Mouse (Mus musculus): ENCODE results near the gene Litaf. TPM values are rescaled to one million over a fixed set of nuclear protein-coding genes. Genes with fewer than 3 reads are reported as not detected.
A peak's percentile ranks its signal among the peaks of the same experiment; 100 is the strongest.
"Not testable (repeated sequence)": the region's sequence is repeated elsewhere in the genome, so short reads cannot be mapped to it uniquely, and the experiment has no call there.

Gene Litaf
- polyA plus RNA-seq, 1 experiment from 2014 or later = 113 TPM

DNA sequence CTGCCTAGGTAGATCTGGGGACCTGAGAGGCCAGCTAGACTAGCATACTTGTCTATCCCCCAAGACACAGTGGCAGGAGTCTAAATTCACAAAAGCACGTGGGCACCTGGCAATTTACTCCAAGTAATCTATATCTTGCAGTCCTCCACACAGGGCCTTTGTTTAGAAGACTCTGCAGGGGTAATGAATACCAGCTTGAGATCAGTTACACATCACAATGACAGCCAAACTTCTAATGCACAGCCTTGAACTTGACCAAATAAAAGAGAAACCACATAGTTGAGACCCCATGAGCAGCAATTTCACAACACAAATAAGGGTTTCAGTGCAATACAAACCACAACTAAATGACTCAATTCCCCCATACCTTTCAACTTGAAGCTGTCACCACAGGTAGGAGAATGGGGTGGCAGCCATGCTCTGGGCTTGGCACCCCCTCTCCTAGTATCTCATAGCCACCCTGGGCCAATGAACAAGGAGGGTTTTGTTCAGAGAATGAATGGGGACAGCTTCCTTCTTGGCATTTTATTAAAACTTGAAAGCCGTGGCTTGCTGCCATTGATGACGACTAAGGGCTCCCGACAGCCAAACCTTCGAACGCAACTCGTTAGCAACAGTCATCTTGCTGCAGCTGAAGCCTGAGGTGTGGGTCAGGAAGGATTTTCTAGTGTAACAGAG, 107.1 kb downstream of the Litaf start:
- H3K9ac ChIP-seq = no peak overlapping the region
- no peak overlapping the region for H3K4me2 ChIP-seq
- H3K36me3 ChIP-seq = peaks cover 53% of the 10 kb centered on the region
- no peak for ATAC-seq (ENCODE audit: insufficient number of reproducible peaks, low FRiP score, low TSS enrichment, low read depth)
- H3K4me1 ChIP-seq = peaks cover 16% of the 10 kb centered on the region
- no peaks in the 10 kb centered on the region for H3K9me3 ChIP-seq
- no peak overlapping the region for H3K4me3 ChIP-seq
- 51% methylated on average over 7 of the region's 7 CpGs for WGBS
- no peaks in the 10 kb centered on the region for H3K27me3 ChIP-seq
- no peak overlapping the region for H3K27ac ChIP-seq

DNA sequence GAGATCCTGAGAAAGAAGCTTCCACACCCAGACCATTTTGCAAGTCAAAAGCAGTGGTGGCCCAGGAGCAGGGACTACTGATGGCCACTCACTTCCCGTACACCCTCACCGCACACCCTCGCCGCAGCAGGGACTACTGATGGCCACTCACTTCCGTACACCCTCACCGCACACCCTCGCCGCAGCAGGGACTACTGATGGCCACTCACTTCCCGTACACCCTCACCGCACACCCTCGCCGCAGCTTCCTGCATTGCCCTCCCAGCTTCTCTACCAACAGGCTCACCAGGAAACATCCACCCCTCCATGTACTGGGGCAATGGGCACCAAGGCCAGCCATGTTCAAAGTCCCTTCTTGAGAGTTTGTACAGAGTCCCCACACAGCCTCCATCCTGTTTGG, 107.7 kb downstream of the Litaf start:
- WGBS = 89% methylated on average over 12 of the region's 12 CpGs
- not testable (repeated sequence) for H3K27ac ChIP-seq; H3K9me3 ChIP-seq; ATAC-seq (ENCODE audit: insufficient number of reproducible peaks, low FRiP score, low TSS enrichment, low read depth); H3K27me3 ChIP-seq; H3K4me3 ChIP-seq; H3K4me2 ChIP-seq; H3K9ac ChIP-seq
- Histone ChIP-seq H3K36me3 (peaks cover 48% of the 10 kb centered on the region), H3K4me1 (peaks cover 16% of the 10 kb centered on the region)

- no peak overlapping the region for H3K4me2 ChIP-seq
- peaks cover 43% of the 10 kb centered on the region for H3K36me3 ChIP-seq
- peaks cover 16% of the 10 kb centered on the region for H3K4me1 ChIP-seq
- no peak overlapping the region for H3K27ac ChIP-seq
- 69% methylated on average over 3 of the region's 3 CpGs for WGBS
- no peaks in the 10 kb centered on the region for H3K9me3 ChIP-seq
- H3K27me3 ChIP-seq = no peaks in the 10 kb centered on the region
- H3K4me3 ChIP-seq = no peak overlapping the region
- ATAC-seq (ENCODE audit: insufficient number of reproducible peaks, low FRiP score, low TSS enrichment, low read depth) = no peak
- H3K9ac ChIP-seq = no peak overlapping the region
Measured at GRCm38 (mm10) chr16:10957794-10958193, 108.2 kb downstream of the Litaf start.

DNA sequence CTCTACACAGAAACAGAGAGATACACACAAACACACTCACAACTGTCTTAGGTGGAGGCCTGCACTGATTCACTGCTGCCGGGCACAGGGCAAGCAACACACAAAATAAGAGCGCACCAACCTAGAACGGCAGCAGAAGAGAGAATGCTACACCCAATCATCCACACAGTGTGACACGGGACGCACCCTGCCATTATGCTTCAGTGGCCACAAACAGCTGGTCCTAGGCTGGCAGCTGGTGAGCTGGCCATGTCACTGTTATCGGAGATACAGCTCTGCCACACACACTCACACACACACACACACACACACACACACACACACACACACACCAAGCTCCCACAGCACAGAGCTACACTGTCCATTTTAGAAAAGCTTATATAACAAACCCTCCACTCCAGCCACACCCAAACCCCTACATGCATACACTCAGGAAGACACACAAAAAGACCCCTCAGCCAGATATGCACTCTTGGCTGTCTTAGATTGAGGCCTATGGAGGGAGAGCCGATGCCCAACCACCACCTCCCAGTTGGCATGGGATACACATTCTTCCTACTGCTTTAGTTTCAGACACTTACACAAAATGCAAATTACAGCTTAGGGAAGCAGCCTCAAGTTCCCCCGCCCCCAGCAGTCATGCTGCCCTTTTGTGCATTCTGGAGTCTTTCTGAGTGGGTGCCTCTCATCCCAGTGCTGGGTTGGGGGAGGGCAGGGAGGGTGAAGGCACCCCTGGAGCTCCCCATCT, 108.8 kb downstream of the Litaf start:
- 81% methylated on average over 8 of the region's 8 CpGs for WGBS

GRCm38 (mm10) chr16:10955078-10955477, 110.9 kb downstream of the Litaf start:
- Histone ChIP-seq H3K4me2 (no peak overlapping the region), H3K27me3 (no peaks in the 10 kb centered on the region), H3K9me3 (no peaks in the 10 kb centered on the region), H3K9ac (no peak overlapping the region), H3K4me1 (peaks cover 12% of the 10 kb centered on the region), H3K4me3 (no peak overlapping the region), H3K36me3 (peaks cover 18% of the 10 kb centered on the region; the same call in 1 of the 2 replicates), H3K27ac (peak overlapping the region; percentile 54)
- 62% methylated on average over 4 of the region's 4 CpGs for WGBS
- no peak for ATAC-seq (ENCODE audit: insufficient number of reproducible peaks, low FRiP score, low TSS enrichment, low read depth)

More for the DNA sequence above, 108.8 kb downstream of the Litaf start:
- H3K4me3 ChIP-seq = no peak overlapping the region
- no peak overlapping the region for H3K4me2 ChIP-seq
- peaks cover 38% of the 10 kb centered on the region for H3K36me3 ChIP-seq
- H3K9ac ChIP-seq = no peak overlapping the region
- H3K4me1 ChIP-seq = peaks cover 16% of the 10 kb centered on the region
- ATAC-seq (ENCODE audit: insufficient number of reproducible peaks, low FRiP score, low TSS enrichment, low read depth) = no peak
- no peak overlapping the region for H3K27ac ChIP-seq
- no peaks in the 10 kb centered on the region for H3K27me3 ChIP-seq
- H3K9me3 ChIP-seq = no peaks in the 10 kb centered on the region

DNA sequence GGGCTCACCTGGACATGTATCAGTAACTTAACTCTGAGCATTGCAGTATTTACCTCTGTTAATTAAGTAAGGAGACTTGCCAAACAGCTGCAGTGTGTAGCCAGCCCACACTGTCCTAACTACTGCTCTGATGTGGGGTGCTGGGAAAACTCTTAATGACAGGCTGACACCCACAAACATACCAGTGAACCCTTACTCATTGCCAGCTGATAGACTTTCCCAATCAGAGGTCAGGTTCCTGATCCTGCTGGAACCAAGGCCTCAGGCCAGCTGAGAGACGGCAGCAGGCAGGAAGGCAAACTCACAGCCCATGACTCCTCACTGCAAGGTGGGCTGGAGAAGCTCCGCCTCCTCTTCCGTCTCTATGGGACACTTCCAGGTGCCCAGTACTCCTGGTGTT, 113.1 kb downstream of the Litaf start:
- peaks cover 4% of the 10 kb centered on the region; the same call in 1 of the 2 replicates for H3K4me1 ChIP-seq
- H3K27ac ChIP-seq = no peak overlapping the region
- no peak overlapping the region for H3K9ac ChIP-seq
- no peaks in the 10 kb centered on the region for H3K27me3 ChIP-seq
- no peak overlapping the region for H3K4me2 ChIP-seq
- WGBS = 90% methylated on average over 3 of the region's 3 CpGs
- no peak for ATAC-seq (ENCODE audit: insufficient number of reproducible peaks, low FRiP score, low TSS enrichment, low read depth)
- H3K9me3 ChIP-seq = no peaks in the 10 kb centered on the region
- H3K36me3 ChIP-seq = no peaks in the 10 kb centered on the region
- H3K4me3 ChIP-seq = no peak overlapping the region

GRCm38 (mm10) chr16:10952071-10952470, 113.9 kb downstream of the Litaf start:
- Histone ChIP-seq H3K9ac (no peak overlapping the region), H3K36me3 (no peaks in the 10 kb centered on the region), H3K9me3 (no peaks in the 10 kb centered on the region), H3K4me2 (no peak overlapping the region), H3K27ac (no peak overlapping the region), H3K4me1 (peaks cover 3% of the 10 kb centered on the region; the same call in 1 of the 2 replicates), H3K27me3 (no peaks in the 10 kb centered on the region), H3K4me3 (no peak overlapping the region)
- ATAC-seq (ENCODE audit: insufficient number of reproducible peaks, low FRiP score, low TSS enrichment, low read depth) = no peak
- WGBS = 76% methylated on average over 2 of the region's 2 CpGs

GRCm38 (mm10) chr16:10951581-10951980, 114.4 kb downstream of the Litaf start:
- H3K9ac ChIP-seq = no peak overlapping the region
- 16% methylated on average over 3 of the region's 3 CpGs for WGBS

GRCm38 (mm10) chr16:10950539-10950938, 115.4 kb downstream of the Litaf start:
- 80% methylated on average over 9 of the region's 9 CpGs for WGBS
- Histone ChIP-seq H3K36me3 (no peaks in the 10 kb centered on the region), H3K27ac (no peak overlapping the region), H3K9me3 (no peaks in the 10 kb centered on the region), H3K27me3 (no peaks in the 10 kb centered on the region), H3K9ac (no peak overlapping the region), H3K4me2 (no peak overlapping the region), H3K4me3 (no peak overlapping the region), H3K4me1 (peaks cover 3% of the 10 kb centered on the region; the same call in 1 of the 2 replicates)
- ATAC-seq (ENCODE audit: insufficient number of reproducible peaks, low FRiP score, low TSS enrichment, low read depth) = no peak

More at GRCm38 (mm10) chr16:10951581-10951980, 114.4 kb downstream of the Litaf start:
- no peaks in the 10 kb centered on the region for H3K27me3 ChIP-seq
- ATAC-seq (ENCODE audit: insufficient number of reproducible peaks, low FRiP score, low TSS enrichment, low read depth) = no peak
- H3K36me3 ChIP-seq = no peaks in the 10 kb centered on the region
- no peak overlapping the region for H3K4me3 ChIP-seq
- H3K27ac ChIP-seq = no peak overlapping the region
- H3K9me3 ChIP-seq = no peaks in the 10 kb centered on the region
- H3K4me1 ChIP-seq = peaks cover 3% of the 10 kb centered on the region; the same call in 1 of the 2 replicates
- H3K4me2 ChIP-seq = no peak overlapping the region

DNA sequence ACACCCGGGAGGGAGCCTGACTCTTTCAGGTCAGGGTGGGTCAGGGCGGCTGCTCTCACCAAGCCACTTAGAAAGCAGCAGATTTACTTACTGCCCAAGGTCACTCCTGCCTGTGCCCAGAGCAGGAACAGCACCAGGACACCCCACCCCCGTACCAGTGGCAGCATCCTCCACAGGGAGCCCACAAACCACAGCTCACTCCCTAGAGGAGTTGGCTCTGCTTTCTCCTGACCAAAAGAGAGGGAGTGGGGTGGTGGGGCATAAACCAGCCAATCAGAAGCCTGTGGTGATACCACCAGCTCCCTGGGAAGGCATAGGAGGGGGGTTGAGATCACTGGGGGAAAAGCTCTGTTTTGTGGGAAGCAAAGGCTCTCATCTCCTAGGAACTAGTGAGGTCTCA, 118.2 kb downstream of the Litaf start:
- Histone ChIP-seq H3K27ac (no peak overlapping the region), H3K36me3 (no peaks in the 10 kb centered on the region), H3K4me2 (no peak overlapping the region), H3K9me3 (no peaks in the 10 kb centered on the region), H3K4me3 (no peak overlapping the region), H3K9ac (no peak overlapping the region), H3K4me1 (no peaks in the 10 kb centered on the region), H3K27me3 (no peaks in the 10 kb centered on the region)
- no peak for ATAC-seq (ENCODE audit: insufficient number of reproducible peaks, low FRiP score, low TSS enrichment, low read depth)
- WGBS = 40% methylated on average over 3 of the region's 3 CpGs

GRCm38 (mm10) chr16:10945381-10946127, 120.4 kb downstream of the Litaf start:
- no peak for ATAC-seq (ENCODE audit: insufficient number of reproducible peaks, low FRiP score, low TSS enrichment, low read depth)
- H3K27me3 ChIP-seq = no peaks in the 10 kb centered on the region
- no peaks in the 10 kb centered on the region for H3K9me3 ChIP-seq
- no peaks in the 10 kb centered on the region for H3K36me3 ChIP-seq
- H3K4me3 ChIP-seq = no peak overlapping the region
- 73% methylated on average over 7 of the region's 7 CpGs for WGBS
- H3K27ac ChIP-seq = no peak overlapping the region
- H3K4me2 ChIP-seq = no peak overlapping the region
- no peak overlapping the region for H3K9ac ChIP-seq
- H3K4me1 ChIP-seq = no peaks in the 10 kb centered on the region

DNA sequence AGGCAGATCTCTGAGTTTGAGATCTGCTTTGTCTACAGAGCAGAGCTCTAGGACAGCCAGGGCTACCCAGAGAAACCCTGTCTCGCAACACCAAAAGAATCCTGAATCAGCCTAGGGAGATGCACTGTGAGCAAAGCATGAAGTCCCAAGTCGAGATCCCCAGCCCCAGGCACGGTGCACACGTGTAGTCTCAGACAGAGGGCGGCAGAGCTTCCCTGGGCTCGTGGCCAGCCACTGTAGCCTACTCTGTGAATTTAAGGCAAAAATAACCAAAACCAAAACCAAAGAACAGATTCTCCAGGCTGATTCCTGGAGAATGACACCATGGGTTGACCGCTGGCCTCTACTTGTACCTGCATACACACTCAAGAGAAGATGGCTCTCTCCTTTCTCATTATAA, 121.4 kb downstream of the Litaf start:
- H3K4me2 ChIP-seq = no peak overlapping the region
- H3K27me3 ChIP-seq = no peaks in the 10 kb centered on the region
- no peak overlapping the region for H3K9ac ChIP-seq
- no peak overlapping the region for H3K4me3 ChIP-seq
- ATAC-seq (ENCODE audit: insufficient number of reproducible peaks, low FRiP score, low TSS enrichment, low read depth) = no peak
- H3K9me3 ChIP-seq = no peaks in the 10 kb centered on the region
- H3K36me3 ChIP-seq = no peaks in the 10 kb centered on the region
- H3K4me1 ChIP-seq = no peaks in the 10 kb centered on the region
- 71% methylated on average over 7 of the region's 7 CpGs for WGBS
- no peak overlapping the region for H3K27ac ChIP-seq

Measured in limb, embryonic 15.5 days (tissue).